Mouse (Mus musculus) small intestine, adult 2 months (tissue): Measurements from ENCODE around the gene Zfpl1. TPM values are rescaled to one million over a fixed set of nuclear protein-coding genes. Genes with fewer than 3 reads are reported as not detected.

Experiments
- H3K27ac ChIP-seq: fragments of 200-500 bp; 2 replicates; pipeline ENCODE4 v1.5.1; 2012; ENCODE audit warnings: low read depth, low read length, control low read depth, inconsistent platforms; ENCODE audit not compliant: insufficient read depth
- H3K27me3 ChIP-seq: fragments of 200-500 bp; 2 replicates; pipeline ENCODE4 v1.6.1; 2012; ENCODE audit warnings: mild to moderate bottlenecking, moderate library complexity, low read length, inconsistent platforms; ENCODE audit not compliant: control insufficient read depth, insufficient read depth
- H3K36me3 ChIP-seq: fragments of 200-500 bp; 2 replicates; pipeline ENCODE4 v1.6.1; 2012; ENCODE audit warnings: mild to moderate bottlenecking, low read length, control low read depth, inconsistent platforms; ENCODE audit not compliant: control insufficient read depth, insufficient read depth
- H3K4me1 ChIP-seq: fragments of 200-500 bp; 2 replicates; pipeline ENCODE4 v1.6.1; 2012; ENCODE audit warnings: low read length, inconsistent platforms, mixed read lengths; ENCODE audit not compliant: control insufficient read depth, insufficient read depth, insufficient read length
- H3K4me3 ChIP-seq: fragments of 200-500 bp; 2 replicates; pipeline ENCODE4 v1.5.1; 2012; ENCODE audit warnings: low read depth, mild to moderate bottlenecking, control low read depth, inconsistent platforms, low read length, moderate library complexity
- CTCF ChIP-seq: fragments of 200-500 bp; IDR thresholded peaks from 2 replicates; pipeline ENCODE4 v1.5.1; 2012; ENCODE audit warnings: low read depth, mild to moderate bottlenecking, control low read depth, inconsistent platforms, low read length, moderate library complexity, mixed read lengths; ENCODE audit not compliant: insufficient replicate concordance, insufficient read length; ENCODE audit errors: extremely low read depth
- POLR2A ChIP-seq: fragments of 200-500 bp; IDR thresholded peaks from 2 replicates; pipeline ENCODE4 v1.6.1; 2012; ENCODE audit warnings: low read depth, mild to moderate bottlenecking, control low read depth, inconsistent platforms, low read length, moderate library complexity
- WGBS: fragments of 180-500 bp; shearing (Covaris S2); methylation state at CpG from one replicate; pipeline ENCODE4 v1.1.7; 2018; 5-methylcytosine and 5-hydroxymethylcytosine counted together
- polyA plus RNA-seq: library from polyadenylated mRNA; depleted of rRNA; stranded (reverse); fragments of >200 nt; gene quantifications from 2 replicates; pipeline ENCODE4 v1.2.3, GENCODE M21; 2012

Gene Zfpl1
- polyA plus RNA-seq, 1 experiment, result 119 TPM

- Histone ChIP-seq H3K27me3 (no peaks in the 10 kb centered on the region), H3K27ac (no peak overlapping the region), H3K4me1 (peaks cover 14% of the 10 kb centered on the region), H3K36me3 (no peaks in the 10 kb centered on the region), H3K4me3 (no peak overlapping the region)
- TF ChIP-seq POLR2A (no peak), CTCF (peak; percentile 57; the same call in 1 of the 2 replicates)
- 23% methylated on average over 4 of the region's 4 CpGs for WGBS
Observed at GRCm38 (mm10) chr19:6126289-6126688, 41.5 kb upstream of the Zfpl1 start.

- H3K4me3 ChIP-seq, result no peak overlapping the region
- H3K27ac ChIP-seq, result no peak overlapping the region
- peaks cover 24% of the 10 kb centered on the region for H3K4me1 ChIP-seq
- 82% methylated on average over 2 of the region's 2 CpGs for WGBS
- 0 out of 2 replicates have a peak, but pooled peaks cover 1% of the 10 kb centered on the region for H3K36me3 ChIP-seq
- no peaks in the 10 kb centered on the region for H3K27me3 ChIP-seq
- TF ChIP-seq CTCF, result no peak
- TF ChIP-seq POLR2A, result no peak
Observed at GRCm38 (mm10) chr19:6124898-6125297, 40.1 kb upstream of the Zfpl1 start.

- Histone ChIP-seq H3K4me1 (peaks cover 24% of the 10 kb centered on the region), H3K27me3 (no peaks in the 10 kb centered on the region), H3K4me3 (no peak overlapping the region), H3K36me3 (0 out of 2 replicates have a peak, but pooled peaks cover 1% of the 10 kb centered on the region), H3K27ac (peak overlapping the region; percentile 40; the same call in 1 of the 2 replicates)
- 22% methylated on average over 8 of the region's 8 CpGs for WGBS
- no peak for TF ChIP-seq POLR2A
- TF ChIP-seq CTCF, result no peak
Observed at GRCm38 (mm10) chr19:6123330-6123729, 38.6 kb upstream of the Zfpl1 start.

GRCm38 (mm10) chr19:6121761-6122160 is 37.0 kb upstream of the Zfpl1 start:
- 55% methylated on average over 19 of the region's 19 CpGs for WGBS
- no peaks in the 10 kb centered on the region for H3K27me3 ChIP-seq
- peaks cover 2% of the 10 kb centered on the region; the same call in 1 of the 2 replicates for H3K36me3 ChIP-seq
- no peak for TF ChIP-seq POLR2A
- TF ChIP-seq CTCF, result no peak
- peaks cover 25% of the 10 kb centered on the region for H3K4me1 ChIP-seq
- H3K4me3 ChIP-seq, result no peak overlapping the region
- H3K27ac ChIP-seq, result no peak overlapping the region

- Histone ChIP-seq H3K36me3 (peaks cover 30% of the 10 kb centered on the region), H3K4me3 (peak overlapping the region; percentile 73; the same call in 1 of the 2 replicates), H3K27me3 (no peaks in the 10 kb centered on the region), H3K27ac (peak overlapping the region; percentile 28), H3K4me1 (peaks cover 27% of the 10 kb centered on the region)
- under 1% methylated on average over 8 of the region's 8 CpGs for WGBS
- TF ChIP-seq POLR2A (no peak), CTCF (no peak)
Observed at GRCm38 (mm10) chr19:6118677-6119185, 34.0 kb upstream of the Zfpl1 start.

GRCm38 (mm10) chr19:6117986-6118676 is 33.4 kb upstream of the Zfpl1 start, which contains the start of gene Sac3d1:
Gene Sac3d1 (minus strand): TSS chr19:6118650.
- peak within 1 kb of the TSS; percentile 83 for H3K27ac ChIP-seq
- peaks cover 24% of the 10 kb centered on the region for H3K4me1 ChIP-seq
- WGBS, result under 1% methylated on average over 77 of the region's 77 CpGs
- TF ChIP-seq CTCF, result no peak
- TF ChIP-seq POLR2A, result peak; percentile 44
- no peaks in the 10 kb centered on the region for H3K27me3 ChIP-seq
- H3K4me3 ChIP-seq, result peak within 1 kb of the TSS; percentile 73
- H3K36me3 ChIP-seq, result peaks cover 35% of the 10 kb centered on the region

- WGBS, result 2% methylated on average over 32 of the region's 32 CpGs
- H3K4me1 ChIP-seq, result peaks cover 22% of the 10 kb centered on the region
- peak overlapping the region; percentile 73 for H3K4me3 ChIP-seq
Observed at GRCm38 (mm10) chr19:6117346-6117985, 32.7 kb upstream of the Zfpl1 start.

More at GRCm38 (mm10) chr19:6117346-6117985, 32.7 kb upstream of the Zfpl1 start:
- TF ChIP-seq CTCF (no peak), POLR2A (no peak; the same call in 1 of the 2 replicates)
- Histone ChIP-seq H3K27ac (peak overlapping the region; percentile 83), H3K27me3 (no peaks in the 10 kb centered on the region), H3K36me3 (peaks cover 41% of the 10 kb centered on the region)
